In genomic region chr7:30453766-30454165, GRCm38 (mm10) we compare ENCODE assay signal across 9 mouse cellular contexts. TPM values are rescaled to one million over a fixed set of nuclear protein-coding genes. Genes with fewer than 3 reads are reported as not detected.
A peak's percentile ranks its signal among the peaks of the same experiment; 100 is the strongest.
DNase-seq lines count a peak whose midpoint lies in the region; ATAC-seq lines count a peak whose summit lies in the region.
"Had no signal": no experiment of that assay in that cellular context is flagged by ENCODE, and none has a peak within 500 bp of the region (broad histone marks: within the 10 kb centered on the region; RNA-seq: fewer than 3 reads in every experiment).

No protein-coding gene starts in this region.

- WGBS in hindbrain, embryonic 13.5 days: 3% methylated on average over 25 of the region's 25 CpGs
- WGBS in liver, embryonic 12.5 days (ENCODE audit: insufficient replicate concordance): 2% methylated on average over 25 of the region's 25 CpGs

- peaks cover 36% of the 10 kb centered on the region for H3K4me1 ChIP-seq in hindbrain, embryonic 13.5 days (replicated peaks)
- H3K4me1 ChIP-seq in liver, embryonic 12.5 days: peaks cover 6% of the 10 kb centered on the region

- no peaks in the 10 kb centered on the region for H3K36me3 ChIP-seq in hindbrain, embryonic 13.5 days
- H3K36me3 ChIP-seq in liver, embryonic 12.5 days: no peaks in the 10 kb centered on the region

- no peaks in the 10 kb centered on the region for H3K9me3 ChIP-seq in hindbrain, embryonic 13.5 days
- no peaks in the 10 kb centered on the region for H3K9me3 ChIP-seq in liver, embryonic 12.5 days (replicated peaks)

- peaks cover 70% of the 10 kb centered on the region for H3K27me3 ChIP-seq in hindbrain, embryonic 13.5 days
- H3K27me3 ChIP-seq in liver, embryonic 12.5 days (replicated peaks): peaks cover 88% of the 10 kb centered on the region

- no peak overlapping the region for H3K27ac ChIP-seq in hindbrain, embryonic 13.5 days
- no peak overlapping the region for H3K27ac ChIP-seq in liver, embryonic 12.5 days

- ATAC-seq in hindbrain, embryonic 13.5 days (ENCODE audit: low FRiP score): no peak
- peak; percentile 52; the same call in 1 of the 2 replicates for ATAC-seq in liver, embryonic 12.5 days

- H3K4me2 ChIP-seq in hindbrain, embryonic 13.5 days: peak overlapping the region; percentile 42
- H3K4me2 ChIP-seq in liver, embryonic 12.5 days: peak overlapping the region; percentile 49

- H3K4me3 ChIP-seq in hindbrain, embryonic 13.5 days: peak overlapping the region; percentile 24
- peak overlapping the region; percentile 8; the same call in 1 of the 2 replicates for H3K4me3 ChIP-seq in liver, embryonic 12.5 days
- H3K4me3 ChIP-seq: myocyte had no signal

- peak overlapping the region; percentile 29 for H3K9ac ChIP-seq in hindbrain, embryonic 13.5 days
- H3K9ac ChIP-seq in liver, embryonic 12.5 days: no peak overlapping the region

- intact Hi-C loops in left cerebral cortex, postnatal 4 days (cut with DNase I): no loop called here

- DNase-seq in urinary bladder, postnatal 25 days (ENCODE audit: low spot score): peak; percentile 30
- no peak for DNase-seq in urinary bladder, adult 2 months (ENCODE audit: low spot score)
- DNase-seq in naive thymus-derived CD4-positive, alpha-beta T cell, adult 2 months (ENCODE audit: low read depth): peak; percentile 76
- no peak for DNase-seq in Muller cell, postnatal 12 days (ENCODE audit: inconsistent ontology term)
- no peak for DNase-seq in right cerebral cortex, postnatal 14 days
- no peak for DNase-seq in left cerebral cortex, postnatal 4 days

RNA-seq across cellular contexts. Expression of gene Kirrel2, which starts 3.7 kb away (rescaled TPM):
- polyA plus RNA-seq in urinary bladder, adult 2 months (2012; rRNA removed): not detected in 2 replicates
- polyA plus RNA-seq in hindbrain, embryonic 13.5 days (2015; fragmentation: Nextera tagmentation; extraction: Ambion mirVana): 6.6 and 10.0 TPM in 2 replicates
- polyA plus RNA-seq in liver, embryonic 12.5 days (2016; fragmentation: Nextera tagmentation; extraction: Ambion mirVana): 0.05 and 0.17 TPM in 2 replicates
- under 1 TPM; 0.26 to 0.56 TPM for total RNA-seq in left cerebral cortex, postnatal 4 days (2021)
- polyA plus RNA-seq: myocyte had no signal

RNA-seq across cellular contexts. Expression of gene Nphs1, which starts 4.3 kb away (rescaled TPM):
- polyA plus RNA-seq in urinary bladder, adult 2 months (2012; rRNA removed): not detected in 2 replicates
- polyA plus RNA-seq in hindbrain, embryonic 13.5 days (2015; fragmentation: Nextera tagmentation; extraction: Ambion mirVana): 0.94 and 1.8 TPM in 2 replicates
- 0.14 and 0.18 TPM in 2 replicates for polyA plus RNA-seq in liver, embryonic 12.5 days (2016; fragmentation: Nextera tagmentation; extraction: Ambion mirVana)
- under 1 TPM in 1 of 2 experiments, not detected in 1; 0.08 TPM for total RNA-seq in left cerebral cortex, postnatal 4 days (2021)

RNA-seq across cellular contexts. Expression of gene Aplp1, which starts 8.4 kb away (rescaled TPM):
- 4.2 and 4.5 TPM in 2 replicates for polyA plus RNA-seq in urinary bladder, adult 2 months (2012; rRNA removed)
- polyA plus RNA-seq in hindbrain, embryonic 13.5 days (2015; fragmentation: Nextera tagmentation; extraction: Ambion mirVana): 583 and 599 TPM in 2 replicates
- polyA plus RNA-seq in liver, embryonic 12.5 days (2016; fragmentation: Nextera tagmentation; extraction: Ambion mirVana): 7.5 and 8.2 TPM in 2 replicates
- 100 to 1,000 TPM; 739 to 767 TPM for total RNA-seq in left cerebral cortex, postnatal 4 days (2021)

RNA-seq across cellular contexts. Expression of gene Nfkbid, which starts 32.2 kb away (rescaled TPM):
- 1.8 and 2.0 TPM in 2 replicates for polyA plus RNA-seq in urinary bladder, adult 2 months (2012; rRNA removed)
- polyA plus RNA-seq in hindbrain, embryonic 13.5 days (2015; fragmentation: Nextera tagmentation; extraction: Ambion mirVana): 2.0 TPM in 2 replicates
- polyA plus RNA-seq in liver, embryonic 12.5 days (2016; fragmentation: Nextera tagmentation; extraction: Ambion mirVana): 1.5 and 2.1 TPM in 2 replicates
- 1 to 10 TPM; 2.1 to 3.0 TPM for total RNA-seq in left cerebral cortex, postnatal 4 days (2021)

RNA-seq across cellular contexts. Expression of gene Hcst, which starts 34.1 kb away (rescaled TPM):
- 3.3 and 3.8 TPM in 2 replicates for polyA plus RNA-seq in urinary bladder, adult 2 months (2012; rRNA removed)
- polyA plus RNA-seq in hindbrain, embryonic 13.5 days (2015; fragmentation: Nextera tagmentation; extraction: Ambion mirVana): 0.52 and 0.88 TPM in 2 replicates
- 3.0 and 4.1 TPM in 2 replicates for polyA plus RNA-seq in liver, embryonic 12.5 days (2016; fragmentation: Nextera tagmentation; extraction: Ambion mirVana)
- total RNA-seq in left cerebral cortex, postnatal 4 days (2021): not detected
- polyA plus RNA-seq: myocyte had no signal

Comparison
In these comparisons a context has a peak if more than half of its experiments do, and no peak if none do; other contexts are left out.
1. DNase-seq: peak in urinary bladder, postnatal 25 days (single experiment) and naive thymus-derived CD4-positive, alpha-beta T cell, adult 2 months (single experiment); none in urinary bladder, adult 2 months (single experiment), Muller cell, postnatal 12 days (single experiment), right cerebral cortex, postnatal 14 days (single experiment) and left cerebral cortex, postnatal 4 days (single experiment).
2. RNA of gene Aplp1, which starts 8.4 kb away (polyA plus RNA-seq): 583 to 599 TPM in hindbrain, embryonic 13.5 days; 7.5 to 8.2 TPM in liver, embryonic 12.5 days and 4.2 to 4.5 TPM in urinary bladder, adult 2 months; every median in the first group is over 10 times any median in the second.